Mouse (Mus musculus): ENCODE data around the gene Tmem120b. TPM values are rescaled to one million over a fixed set of nuclear protein-coding genes. Genes with fewer than 3 reads are reported as not detected.
A peak's percentile ranks its signal among the peaks of the same experiment; 100 is the strongest.

Gene Tmem120b
- total RNA-seq, 2 experiments from 2014 or later, result 85.5 to 86.8 TPM

DNA sequence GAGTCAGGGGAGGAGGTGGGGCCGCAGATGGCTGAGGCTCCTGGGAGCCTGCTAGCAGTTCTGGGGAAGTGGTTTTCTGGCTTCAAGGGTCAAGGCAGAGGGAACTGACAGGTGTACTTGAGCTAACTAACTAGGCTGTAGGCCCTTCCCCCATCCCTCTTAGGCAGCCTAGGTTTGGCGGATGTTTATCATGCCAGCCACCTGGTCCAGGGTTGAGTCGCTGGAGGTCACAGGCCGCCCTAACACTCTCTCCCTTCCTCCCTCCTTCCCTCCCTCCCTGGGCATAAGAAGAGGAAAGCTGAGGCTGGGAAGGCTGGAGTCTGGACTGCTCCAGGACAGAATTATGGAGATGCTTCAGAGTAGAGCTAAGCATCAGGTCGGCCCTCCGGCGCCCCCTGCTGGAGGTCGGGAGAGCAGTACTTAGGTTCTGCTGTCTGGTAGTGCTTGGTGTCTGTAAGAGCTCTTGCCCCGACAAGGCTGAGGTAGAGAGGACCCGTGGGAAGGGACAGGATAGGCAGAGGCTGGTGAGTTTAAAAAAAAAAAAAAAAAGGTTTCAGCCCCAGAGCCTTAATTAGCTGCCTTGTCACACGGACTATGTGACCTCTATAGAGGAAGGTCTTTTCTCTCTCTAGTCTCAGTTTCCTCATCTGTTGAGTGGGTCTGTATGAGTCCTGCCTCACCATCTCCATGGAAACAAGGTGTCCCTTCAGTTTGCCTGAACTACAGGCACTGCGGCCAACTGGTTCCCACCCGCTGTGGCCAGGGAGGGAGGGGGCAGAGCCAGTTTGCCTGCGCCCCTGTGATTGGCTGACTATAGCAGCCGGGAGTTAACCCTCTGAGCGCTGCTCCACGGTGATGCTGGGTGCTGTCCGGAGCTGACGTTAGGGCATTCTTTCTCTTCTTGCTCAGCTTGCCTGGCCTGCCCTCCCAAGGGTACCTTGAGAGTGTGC lies 81.5 kb downstream of the Tmem120b start:
- peak; percentile 86 for ATAC-seq (replicated peaks; ENCODE audit: low FRiP score, poor library complexity, severe bottlenecking)

GRCm38 (mm10) chr5:123150641-123151040 lies 82.4 kb downstream of the Tmem120b start:
- no peak for ATAC-seq (replicated peaks; ENCODE audit: low FRiP score, poor library complexity, severe bottlenecking)

DNA sequence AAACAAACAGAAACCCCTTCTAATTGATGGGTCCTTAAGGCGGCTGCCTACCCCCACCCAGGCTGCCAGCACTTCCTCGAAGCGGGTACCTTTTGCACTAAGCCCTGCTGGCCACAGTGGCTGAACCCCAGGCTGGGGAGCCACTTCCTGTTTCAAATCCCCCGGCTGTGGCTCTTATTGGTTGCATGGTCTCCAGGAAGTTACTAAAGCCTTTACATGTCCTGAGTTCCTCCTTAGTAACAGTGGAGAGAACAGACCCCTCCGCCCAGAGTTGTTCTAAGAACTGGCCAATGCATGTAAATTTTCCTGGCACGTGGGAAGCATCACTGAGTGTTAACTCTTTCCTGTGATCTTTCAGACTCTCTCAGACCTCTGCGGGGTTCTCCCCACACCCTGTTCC lies 82.9 kb downstream of the Tmem120b start:
- no peak for ATAC-seq (replicated peaks; ENCODE audit: low FRiP score, poor library complexity, severe bottlenecking)

DNA sequence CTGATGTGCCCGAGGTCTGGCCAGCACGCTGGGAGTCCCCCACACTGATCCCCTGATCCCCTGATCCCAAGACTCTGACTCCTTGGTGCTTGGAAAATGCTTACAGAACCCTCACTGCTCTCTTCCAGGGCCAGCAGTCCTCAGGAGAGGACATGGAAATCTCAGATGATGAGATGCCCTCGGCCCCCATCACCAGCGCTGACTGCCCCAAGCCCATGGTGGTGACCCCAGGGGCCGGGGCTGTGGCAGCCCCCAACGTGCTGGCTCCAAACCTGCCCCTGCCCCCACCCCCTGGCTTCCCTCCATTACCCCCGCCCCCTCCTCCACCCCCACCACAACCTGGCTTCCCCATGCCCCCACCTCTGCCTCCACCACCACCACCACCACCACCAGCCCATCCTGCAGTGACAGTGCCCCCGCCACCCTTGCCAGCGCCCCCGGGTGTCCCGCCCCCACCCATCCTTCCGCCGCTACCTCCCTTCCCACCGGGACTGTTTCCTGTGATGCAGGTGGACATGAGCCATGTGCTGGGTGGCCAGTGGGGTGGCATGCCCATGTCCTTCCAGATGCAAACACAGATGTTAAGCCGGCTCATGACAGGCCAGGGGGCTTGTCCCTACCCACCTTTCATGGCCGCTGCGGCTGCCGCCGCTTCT lies 83.6 kb downstream of the Tmem120b start:
- ATAC-seq (replicated peaks; ENCODE audit: low FRiP score, poor library complexity, severe bottlenecking), result no peak

- ATAC-seq (replicated peaks; ENCODE audit: low FRiP score, poor library complexity, severe bottlenecking), result no peak
Measured at GRCm38 (mm10) chr5:123152901-123153300, 84.7 kb downstream of the Tmem120b start.

- peak; percentile 79 for ATAC-seq (replicated peaks; ENCODE audit: low FRiP score, poor library complexity, severe bottlenecking)
Measured at GRCm38 (mm10) chr5:123155425-123155824, 87.2 kb downstream of the Tmem120b start.

DNA sequence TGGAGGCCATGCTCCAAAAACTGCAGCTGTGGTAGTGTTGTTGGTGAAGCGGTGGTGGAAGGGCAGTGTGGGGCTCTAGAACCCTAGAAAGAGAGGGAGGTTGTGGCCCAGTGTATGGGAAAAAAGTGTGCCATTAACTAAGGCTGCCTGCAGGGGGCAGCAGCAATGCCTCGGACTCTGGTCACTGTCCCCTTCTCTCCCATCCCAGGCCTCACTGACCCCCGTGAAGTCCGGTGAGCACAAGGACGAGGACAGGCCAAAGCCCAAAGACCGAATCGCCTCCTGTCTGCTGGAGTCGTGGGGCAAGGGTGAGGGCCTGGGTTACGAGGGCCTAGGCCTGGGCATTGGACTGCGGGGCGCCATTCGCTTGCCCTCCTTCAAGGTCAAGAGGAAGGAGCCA lies 88.5 kb downstream of the Tmem120b start:
- ATAC-seq (replicated peaks; ENCODE audit: low FRiP score, poor library complexity, severe bottlenecking), result 0 out of 2 replicates have a peak, but pooled peaks have one; percentile 11

DNA sequence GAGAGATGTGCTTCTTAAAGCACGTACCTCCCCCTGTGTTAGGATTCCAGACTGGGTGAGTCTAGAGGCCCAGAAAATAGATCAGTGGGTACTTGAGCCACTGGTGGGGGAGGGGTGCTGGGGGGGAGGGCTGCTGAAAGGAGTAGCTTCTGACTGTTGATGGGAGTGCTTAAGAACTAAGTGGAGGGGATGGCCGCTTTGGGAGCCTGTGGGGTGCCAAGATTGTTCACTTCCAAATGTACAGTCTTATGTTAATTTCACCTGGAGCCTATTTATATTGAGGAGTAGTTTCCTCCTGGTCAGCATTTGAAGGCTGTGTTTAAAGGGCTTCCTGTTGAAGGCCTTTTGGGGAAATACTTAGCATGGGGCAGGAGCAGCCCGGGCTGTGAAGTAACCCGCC lies 89.8 kb downstream of the Tmem120b start:
- ATAC-seq (replicated peaks; ENCODE audit: low FRiP score, poor library complexity, severe bottlenecking), result no peak

DNA sequence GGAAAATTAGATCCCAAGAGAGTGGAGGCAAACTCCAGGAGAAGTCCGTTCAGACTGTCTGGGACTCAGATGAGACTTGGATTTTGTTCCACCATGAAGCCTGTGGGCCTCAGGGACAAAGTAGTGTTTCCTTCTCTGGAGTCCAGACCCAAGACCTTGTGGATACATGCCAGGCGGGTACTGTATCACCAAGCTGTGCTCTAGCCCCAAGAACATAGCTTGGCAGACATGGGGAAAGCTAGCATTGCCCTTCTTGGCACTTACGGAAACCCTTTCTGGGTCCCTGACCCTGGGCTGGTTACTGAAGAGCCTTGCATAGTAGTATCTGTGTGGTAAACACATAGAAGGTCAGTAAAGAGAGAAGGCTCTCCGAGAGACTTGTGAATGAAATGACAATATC lies 91.2 kb downstream of the Tmem120b start:
- no peak for ATAC-seq (replicated peaks; ENCODE audit: low FRiP score, poor library complexity, severe bottlenecking)

GRCm38 (mm10) chr5:123159866-123160265 lies 91.7 kb downstream of the Tmem120b start:
- no peak for ATAC-seq (replicated peaks; ENCODE audit: low FRiP score, poor library complexity, severe bottlenecking)

DNA sequence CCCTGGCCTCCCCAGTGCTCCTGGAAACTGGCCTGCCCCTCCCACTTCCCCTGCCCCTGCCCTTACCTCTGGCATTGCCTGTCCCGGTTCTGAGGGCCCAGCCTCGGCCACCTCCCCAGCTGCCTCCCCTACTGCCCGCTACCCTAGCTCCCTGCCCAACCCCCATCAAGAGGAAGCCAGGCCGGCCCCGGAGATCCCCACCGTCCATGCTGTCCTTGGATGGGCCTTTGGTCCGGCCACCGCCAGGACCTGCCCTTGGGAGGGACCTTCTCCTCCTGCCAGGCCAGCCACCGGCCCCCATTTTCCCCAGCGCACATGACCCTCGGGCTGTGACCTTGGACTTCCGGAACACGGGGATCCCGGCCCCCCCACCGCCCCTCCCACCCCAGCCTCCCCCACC lies 92.1 kb downstream of the Tmem120b start:
- ATAC-seq (replicated peaks; ENCODE audit: low FRiP score, poor library complexity, severe bottlenecking), result no peak

- ATAC-seq (replicated peaks; ENCODE audit: low FRiP score, poor library complexity, severe bottlenecking), result peak; percentile 44; the same call in 1 of the 2 replicates
Measured at GRCm38 (mm10) chr5:123162942-123163341, 94.7 kb downstream of the Tmem120b start.

- ATAC-seq (replicated peaks; ENCODE audit: low FRiP score, poor library complexity, severe bottlenecking), result no peak
Measured at GRCm38 (mm10) chr5:123166437-123166836, 98.2 kb downstream of the Tmem120b start.

Other genes with a start within 250 kb of the Tmem120b start
- gene Anapc5, start 247.1 kb upstream of the Tmem120b start, total RNA-seq (2015; ENCODE audit: low replicate concordance), result 195 and 227 TPM in 2 replicates
- gene Anapc5, start 247.1 kb upstream of the Tmem120b start, total RNA-seq (2017; ENCODE audit: low replicate concordance), result 271 and 364 TPM in 2 replicates
- 5.8 and 29.3 TPM in 2 replicates for gene Rnf34, start 218.4 kb upstream of the Tmem120b start, total RNA-seq (2015; ENCODE audit: low replicate concordance)
- gene Rnf34, start 218.4 kb upstream of the Tmem120b start, total RNA-seq (2017; ENCODE audit: low replicate concordance), result 7.6 and 10.4 TPM in 2 replicates
- 7.5 and 13.0 TPM in 2 replicates for gene Kdm2b, start 78.6 kb upstream of the Tmem120b start, total RNA-seq (2015; ENCODE audit: low replicate concordance)
- 13.0 and 14.9 TPM in 2 replicates for gene Kdm2b, start 78.6 kb upstream of the Tmem120b start, total RNA-seq (2017; ENCODE audit: low replicate concordance)
- gene Orai1, start 53.3 kb upstream of the Tmem120b start, total RNA-seq (2015; ENCODE audit: low replicate concordance), result 5.0 and 24.3 TPM in 2 replicates
- 3.5 and 4.0 TPM in 2 replicates for gene Orai1, start 53.3 kb upstream of the Tmem120b start, total RNA-seq (2017; ENCODE audit: low replicate concordance)
- not detected in 2 replicates for gene Morn3, start 21.4 kb upstream of the Tmem120b start, total RNA-seq (2015; ENCODE audit: low replicate concordance)
- gene Morn3, start 21.4 kb upstream of the Tmem120b start, total RNA-seq (2017; ENCODE audit: low replicate concordance), result not detected in 2 replicates
- gene Rhof, start 64.3 kb downstream of the Tmem120b start, total RNA-seq (2015; ENCODE audit: low replicate concordance), result 1.7 and 3.2 TPM in 2 replicates
- 1.4 and 7.7 TPM in 2 replicates for gene Rhof, start 64.3 kb downstream of the Tmem120b start, total RNA-seq (2017; ENCODE audit: low replicate concordance)
- gene Setd1b, start 73.8 kb downstream of the Tmem120b start, total RNA-seq (2015; ENCODE audit: low replicate concordance), result 29.8 and 41.8 TPM in 2 replicates
- gene Setd1b, start 73.8 kb downstream of the Tmem120b start, total RNA-seq (2017; ENCODE audit: low replicate concordance), result 20.2 and 23.0 TPM in 2 replicates
- gene Psmd9, start 101.0 kb downstream of the Tmem120b start, total RNA-seq (2015; ENCODE audit: low replicate concordance), result 27.2 and 48.7 TPM in 2 replicates
- gene Psmd9, start 101.0 kb downstream of the Tmem120b start, total RNA-seq (2017; ENCODE audit: low replicate concordance), result 52.2 and 63.8 TPM in 2 replicates
- not detected in 2 replicates for gene Hpd, start 114.3 kb downstream of the Tmem120b start, total RNA-seq (2015; ENCODE audit: low replicate concordance)
- gene Hpd, start 114.3 kb downstream of the Tmem120b start, total RNA-seq (2017; ENCODE audit: low replicate concordance), result not detected in 2 replicates
- gene Wdr66, start 183.7 kb downstream of the Tmem120b start, total RNA-seq (2015; ENCODE audit: low replicate concordance), result 0.36 and 1.7 TPM in 2 replicates
- gene Wdr66, start 183.7 kb downstream of the Tmem120b start, total RNA-seq (2017; ENCODE audit: low replicate concordance), result 0.51 TPM in 1 of 2 replicates, not detected in the other

All from erythroid progenitor cell, adult 5-6 weeks (primary cell).